Comparison of ENCODE assay signal across 26 mouse cellular contexts in genomic region chr4:155033115-155033514, GRCm38 (mm10). TPM values are rescaled to one million over a fixed set of nuclear protein-coding genes. Genes with fewer than 3 reads are reported as not detected.
DNase-seq lines count a peak whose midpoint lies in the region; ATAC-seq lines count a peak whose summit lies in the region.
"Had no signal": no experiment of that assay in that cellular context is flagged by ENCODE, and none has a peak within 500 bp of the region (broad histone marks: within the 10 kb centered on the region; RNA-seq: fewer than 3 reads in every experiment).

No protein-coding gene starts in this region.

- peaks cover 72% of the 10 kb centered on the region for H3K4me1 ChIP-seq in hindbrain, embryonic 10.5 days (replicated peaks)
- peaks cover 43% of the 10 kb centered on the region for H3K4me1 ChIP-seq in hindbrain, embryonic 12.5 days
- H3K4me1 ChIP-seq in neural tube, embryonic 14.5 days (ENCODE audit: control insufficient read depth, insufficient read depth, low read length), result peaks cover 11% of the 10 kb centered on the region
- H3K4me1 ChIP-seq: heart, embryonic 13.5 days had no signal

- no peak overlapping the region for H3K4me3 ChIP-seq in hindbrain, embryonic 10.5 days
- H3K4me3 ChIP-seq in hindbrain, embryonic 12.5 days, result no peak overlapping the region
- H3K4me3 ChIP-seq in neural tube, embryonic 14.5 days (ENCODE audit: low read depth, low read length), result no peak overlapping the region
- H3K4me3 ChIP-seq: embryonic facial prominence, embryonic 12.5 days; embryonic facial prominence, embryonic 15.5 days; forebrain, embryonic 12.5 days; heart, adult 2 months; heart, embryonic 10.5 days; heart, embryonic 13.5 days; hindbrain, embryonic 13.5 days had no signal

- H3K27ac ChIP-seq in hindbrain, embryonic 10.5 days, result peak overlapping the region; percentile 35; the same call in 1 of the 2 replicates
- H3K27ac ChIP-seq in hindbrain, embryonic 12.5 days, result no peak overlapping the region
- no peak overlapping the region for H3K27ac ChIP-seq in neural tube, embryonic 14.5 days (ENCODE audit: low read depth, low read length)
- H3K27ac ChIP-seq: embryonic facial prominence, embryonic 12.5 days; embryonic facial prominence, embryonic 15.5 days; forebrain, embryonic 12.5 days; heart, adult 2 months; heart, embryonic 10.5 days; heart, embryonic 13.5 days; hindbrain, embryonic 13.5 days had no signal

- no peaks in the 10 kb centered on the region for H3K36me3 ChIP-seq in hindbrain, embryonic 10.5 days
- H3K36me3 ChIP-seq in hindbrain, embryonic 12.5 days, result no peaks in the 10 kb centered on the region
- no peaks in the 10 kb centered on the region for H3K36me3 ChIP-seq in neural tube, embryonic 14.5 days (ENCODE audit: control insufficient read depth, insufficient read depth, low read length)
- H3K36me3 ChIP-seq: embryonic facial prominence, embryonic 12.5 days; embryonic facial prominence, embryonic 15.5 days; forebrain, embryonic 12.5 days; G1E; heart, embryonic 10.5 days; heart, embryonic 13.5 days; hindbrain, embryonic 13.5 days had no signal

- no peaks in the 10 kb centered on the region for H3K9me3 ChIP-seq in hindbrain, embryonic 10.5 days
- H3K9me3 ChIP-seq in hindbrain, embryonic 12.5 days (replicated peaks), result no peaks in the 10 kb centered on the region
- H3K9me3 ChIP-seq in neural tube, embryonic 14.5 days (ENCODE audit: control insufficient read depth, low read length), result no peaks in the 10 kb centered on the region
- H3K9me3 ChIP-seq: embryonic facial prominence, embryonic 12.5 days; embryonic facial prominence, embryonic 15.5 days; forebrain, embryonic 12.5 days; G1E; heart, embryonic 10.5 days; heart, embryonic 13.5 days; hindbrain, embryonic 13.5 days had no signal

- H3K4me2 ChIP-seq in hindbrain, embryonic 12.5 days (replicated peaks), result no peak overlapping the region
- H3K4me2 ChIP-seq in neural tube, embryonic 14.5 days (ENCODE audit: low read depth, low read length), result no peak overlapping the region
- H3K4me2 ChIP-seq: embryonic facial prominence, embryonic 12.5 days; embryonic facial prominence, embryonic 15.5 days; forebrain, embryonic 12.5 days; heart, embryonic 13.5 days; hindbrain, embryonic 13.5 days had no signal

- DNase-seq in hindbrain, embryonic 10.5 days (ENCODE audit: low spot score), result no peak
- no peak for DNase-seq in neural tube, embryonic 10.5 days (ENCODE audit: extremely low spot score, low spot score)
- DNase-seq in retina, postnatal 1 day, result peak; percentile 60
- DNase-seq in ovary, adult 18-20 months (ENCODE audit: low spot score), result no peak
- DNase-seq: adrenal gland, postnatal 10 days; adrenal gland, postnatal 36 days; B cell, adult 2 months; cerebellum, adult 18-20 months; cerebellum, adult 9-10 months; gastrocnemius, postnatal 10 days; gastrocnemius, postnatal 36 days; heart, adult 2 months; heart, postnatal 14 days; heart, postnatal 4 days had no signal

- 24% methylated on average over 6 of the region's 6 CpGs for WGBS in hindbrain, embryonic 10.5 days
- 27% methylated on average over 6 of the region's 6 CpGs for WGBS in hindbrain, embryonic 12.5 days
- 36% methylated on average over 6 of the region's 6 CpGs for WGBS in neural tube, embryonic 14.5 days

- no peak overlapping the region for H3K9ac ChIP-seq in hindbrain, embryonic 12.5 days
- H3K9ac ChIP-seq in neural tube, embryonic 14.5 days (replicated peaks; ENCODE audit: low read depth, low read length), result 0 out of 2 replicates have a peak overlapping the region, but pooled peaks have one; percentile 25
- H3K9ac ChIP-seq: embryonic facial prominence, embryonic 12.5 days; embryonic facial prominence, embryonic 15.5 days; forebrain, embryonic 12.5 days; heart, embryonic 13.5 days; hindbrain, embryonic 13.5 days had no signal

- ATAC-seq in hindbrain, embryonic 12.5 days (ENCODE audit: low FRiP score), result no peak
- no peak for ATAC-seq in neural tube, embryonic 14.5 days (ENCODE audit: low read depth)
- ATAC-seq: forebrain, embryonic 16.5 days; hindbrain, embryonic 16.5 days; Patski had no signal

- peaks cover 80% of the 10 kb centered on the region for H3K27me3 ChIP-seq in hindbrain, embryonic 10.5 days (ENCODE audit: insufficient read depth, poor library complexity, severe bottlenecking)
- peaks cover 34% of the 10 kb centered on the region for H3K27me3 ChIP-seq in hindbrain, embryonic 12.5 days
- 0 out of 2 replicates have a peak, but pooled peaks cover 4% of the 10 kb centered on the region for H3K27me3 ChIP-seq in neural tube, embryonic 14.5 days (ENCODE audit: control insufficient read depth, insufficient read depth, low read length)

RNA-seq across cellular contexts. Expression of gene Plch2, which starts 23.5 kb away (rescaled TPM):
- 2.1 and 2.6 TPM in 2 replicates for polyA plus RNA-seq in hindbrain, embryonic 10.5 days (2016; fragmentation: Nextera tagmentation; extraction: Ambion mirVana)
- polyA plus RNA-seq in hindbrain, embryonic 12.5 days (2016; fragmentation: Nextera tagmentation; extraction: Ambion mirVana), result 5.0 and 5.5 TPM in 2 replicates
- 10.7 and 16.0 TPM in 2 replicates for polyA plus RNA-seq in neural tube, embryonic 14.5 days (2014; fragmentation: Nextera tagmentation; extraction: Ambion mirVana)

RNA-seq across cellular contexts. Expression of gene Pex10, which starts 33.7 kb away (rescaled TPM):
- polyA plus RNA-seq in hindbrain, embryonic 10.5 days (2016; fragmentation: Nextera tagmentation; extraction: Ambion mirVana), result 19.9 and 21.4 TPM in 2 replicates
- 18.0 and 18.4 TPM in 2 replicates for polyA plus RNA-seq in hindbrain, embryonic 12.5 days (2016; fragmentation: Nextera tagmentation; extraction: Ambion mirVana)
- polyA plus RNA-seq in neural tube, embryonic 14.5 days (2014; fragmentation: Nextera tagmentation; extraction: Ambion mirVana), result 6.6 and 8.6 TPM in 2 replicates

RNA-seq across cellular contexts. Expression of gene Rer1, which starts 53.1 kb away (rescaled TPM):
- 138 and 144 TPM in 2 replicates for polyA plus RNA-seq in hindbrain, embryonic 10.5 days (2016; fragmentation: Nextera tagmentation; extraction: Ambion mirVana)
- polyA plus RNA-seq in hindbrain, embryonic 12.5 days (2016; fragmentation: Nextera tagmentation; extraction: Ambion mirVana), result 130 and 137 TPM in 2 replicates
- 132 and 137 TPM in 2 replicates for polyA plus RNA-seq in neural tube, embryonic 14.5 days (2014; fragmentation: Nextera tagmentation; extraction: Ambion mirVana)

RNA-seq across cellular contexts. Expression of gene Morn1, which starts 53.3 kb away (rescaled TPM):
- polyA plus RNA-seq in hindbrain, embryonic 10.5 days (2016; fragmentation: Nextera tagmentation; extraction: Ambion mirVana), result 4.4 and 6.0 TPM in 2 replicates
- polyA plus RNA-seq in hindbrain, embryonic 12.5 days (2016; fragmentation: Nextera tagmentation; extraction: Ambion mirVana), result 7.7 and 8.0 TPM in 2 replicates
- polyA plus RNA-seq in neural tube, embryonic 14.5 days (2014; fragmentation: Nextera tagmentation; extraction: Ambion mirVana), result 6.3 and 6.8 TPM in 2 replicates
